In the genomic region with DNA sequence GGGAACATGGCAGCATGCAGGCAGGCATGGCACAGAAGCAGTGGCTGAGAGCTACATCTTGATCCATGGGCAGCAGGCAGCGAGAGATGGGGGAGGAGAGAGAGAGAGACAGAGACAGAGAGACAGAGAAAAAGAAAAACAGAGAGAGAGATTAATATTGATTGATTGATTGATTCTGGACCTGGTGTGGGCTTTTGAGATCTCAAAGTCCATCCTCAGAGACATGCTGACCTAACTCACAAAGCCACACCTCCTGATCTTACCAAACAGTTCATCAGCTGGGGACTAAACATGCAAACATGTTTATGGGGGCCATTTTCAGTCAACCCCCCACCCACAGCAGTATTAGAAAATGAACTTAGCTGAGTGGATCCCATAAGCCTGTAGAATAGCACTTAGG, we compare ENCODE assay signal across 30 mouse cellular contexts.
"Had no signal": no experiment of that assay in that cellular context is flagged by ENCODE, and none has a peak within 500 bp of the region (broad histone marks: within the 10 kb centered on the region; RNA-seq: fewer than 3 reads in every experiment).

No protein-coding gene starts in this region.

- ATAC-seq: liver, embryonic 12.5 days; lung, postnatal 0 days; midbrain, embryonic 13.5 days; midbrain, embryonic 15.5 days; midbrain, embryonic 16.5 days had no signal

- H3K27me3 ChIP-seq: limb, embryonic 12.5 days; limb, embryonic 13.5 days; limb, embryonic 15.5 days; liver, embryonic 12.5 days; liver, embryonic 13.5 days; liver, embryonic 15.5 days; lung, embryonic 15.5 days; midbrain, embryonic 12.5 days; midbrain, embryonic 13.5 days; midbrain, embryonic 15.5 days; neural tube, embryonic 12.5 days had no signal

- H3K4me1 ChIP-seq: limb, embryonic 12.5 days; midbrain, embryonic 10.5 days; midbrain, embryonic 12.5 days; midbrain, embryonic 13.5 days; midbrain, embryonic 15.5 days had no signal

- H3K9me3 ChIP-seq: limb, embryonic 10.5 days; limb, embryonic 12.5 days; limb, embryonic 13.5 days; limb, embryonic 15.5 days; liver, embryonic 12.5 days; liver, embryonic 13.5 days; liver, embryonic 15.5 days; lung, embryonic 15.5 days; megakaryocyte, embryonic 14.5 days; midbrain, embryonic 10.5 days; midbrain, embryonic 12.5 days; midbrain, embryonic 13.5 days; midbrain, embryonic 15.5 days; neural tube, embryonic 12.5 days had no signal

- DNase-seq: left cerebral cortex, postnatal 4 days; liver, embryonic 13.5 days; lung, adult 18-20 months; lung, adult 2 months; lung, embryonic 14.5 days; lung, postnatal 10 days; lung, postnatal 14 days; lung, postnatal 36 days; lung, postnatal 4 days; midbrain, embryonic 14.5 days had no signal

- H3K4me2 ChIP-seq: limb, embryonic 12.5 days; limb, embryonic 13.5 days; limb, embryonic 15.5 days; liver, embryonic 12.5 days; liver, embryonic 13.5 days; liver, embryonic 15.5 days; lung, embryonic 14.5 days; lung, embryonic 15.5 days; midbrain, embryonic 11.5 days; midbrain, embryonic 12.5 days; midbrain, embryonic 13.5 days; midbrain, embryonic 15.5 days; neural tube, embryonic 12.5 days had no signal

- H3K9ac ChIP-seq: limb, embryonic 12.5 days; limb, embryonic 13.5 days; limb, embryonic 15.5 days; liver, embryonic 12.5 days; liver, embryonic 13.5 days; liver, embryonic 14.5 days; liver, embryonic 15.5 days; lung, embryonic 14.5 days; lung, embryonic 15.5 days; midbrain, embryonic 12.5 days; midbrain, embryonic 13.5 days; midbrain, embryonic 15.5 days; neural tube, embryonic 12.5 days had no signal

- H3K36me3 ChIP-seq: liver, embryonic 12.5 days; liver, embryonic 13.5 days; lung, embryonic 15.5 days; midbrain, embryonic 15.5 days had no signal

- H3K27ac ChIP-seq: left cerebral cortex, adult 2 months; limb, embryonic 10.5 days; limb, embryonic 12.5 days; limb, embryonic 13.5 days; limb, embryonic 15.5 days; liver, embryonic 12.5 days; liver, embryonic 13.5 days; liver, embryonic 14.5 days; liver, embryonic 15.5 days; lung, embryonic 15.5 days; macrophage; midbrain, embryonic 10.5 days; midbrain, embryonic 12.5 days; midbrain, embryonic 13.5 days; midbrain, embryonic 15.5 days; neural tube, embryonic 12.5 days had no signal

- H3K4me3 ChIP-seq: left cerebral cortex, adult 2 months; limb, embryonic 10.5 days; limb, embryonic 12.5 days; limb, embryonic 13.5 days; limb, embryonic 15.5 days; liver, embryonic 12.5 days; liver, embryonic 13.5 days; liver, embryonic 15.5 days; lung, embryonic 15.5 days; megakaryocyte, embryonic 14.5 days; midbrain, embryonic 10.5 days; midbrain, embryonic 12.5 days; midbrain, embryonic 13.5 days; midbrain, embryonic 15.5 days; myocyte; neural tube, embryonic 12.5 days had no signal
